8 mouse cellular contexts compared by ENCODE assay signal in the genomic region with DNA sequence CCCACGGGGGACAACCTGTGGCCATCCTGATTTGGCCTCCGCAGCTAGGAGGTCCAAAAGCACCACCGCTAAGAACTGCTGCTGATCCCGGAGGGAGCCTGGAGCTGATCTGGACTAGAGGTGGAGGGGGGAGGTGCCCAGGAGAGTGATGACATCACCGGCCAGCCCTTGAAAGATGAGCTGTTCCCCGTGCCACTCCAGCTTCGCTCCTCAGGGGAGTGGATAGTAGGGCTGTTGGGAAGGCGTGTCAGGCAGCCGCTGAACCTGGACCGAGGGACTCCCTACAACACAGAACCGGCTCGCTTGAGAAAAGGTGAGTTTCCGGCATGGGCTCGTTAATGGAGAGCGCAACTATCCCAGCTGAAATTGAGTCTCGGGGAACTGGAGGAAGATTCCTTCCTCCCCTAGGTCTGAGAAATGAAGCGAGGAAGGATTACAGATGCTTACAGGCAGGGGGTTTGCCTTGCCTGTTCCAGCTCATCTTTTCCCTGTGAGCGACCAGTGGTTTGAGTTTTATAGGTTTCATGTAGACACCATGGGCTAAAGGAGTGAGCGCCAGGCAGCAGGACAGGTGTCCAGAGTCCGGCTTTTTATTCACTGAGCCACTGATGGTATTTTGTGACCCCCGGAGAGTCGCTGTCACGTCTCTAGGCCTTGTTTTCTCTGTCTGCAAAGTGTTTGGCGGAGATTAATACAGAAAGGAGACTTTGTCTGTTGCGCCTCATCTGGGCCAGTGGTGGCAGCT. TPM values are rescaled to one million over a fixed set of nuclear protein-coding genes. Genes with fewer than 3 reads are reported as not detected.
DNase-seq lines count a peak whose midpoint lies in the region; ATAC-seq lines count a peak whose summit lies in the region.

A gene (plus strand): TSS at position 291 of the 745 bp plus-strand sequence.

- peaks cover 37% of the 10 kb centered on the region for H3K4me1 ChIP-seq in heart, embryonic 12.5 days (replicated peaks)
- peaks cover 10% of the 10 kb centered on the region; the same call in 1 of the 2 replicates for H3K4me1 ChIP-seq in midbrain, embryonic 14.5 days (ENCODE audit: control insufficient read depth, insufficient read depth, low read length)

- peak; percentile 74 for ATAC-seq in heart, embryonic 12.5 days (ENCODE audit: insufficient number of reproducible peaks, low FRiP score)
- no peak for ATAC-seq in midbrain, embryonic 14.5 days (ENCODE audit: low FRiP score, low TSS enrichment)
- no peak for ATAC-seq in activated CD4-positive, CD25-positive, alpha-beta regulatory T cell, adult 4 months

- H3K36me3 ChIP-seq in heart, embryonic 12.5 days = 0 out of 2 replicates have a peak, but pooled peaks cover 4% of the 10 kb centered on the region
- no peaks in the 10 kb centered on the region for H3K36me3 ChIP-seq in midbrain, embryonic 14.5 days (ENCODE audit: control insufficient read depth, insufficient read depth, low read length)

- peak; percentile 29 to 55 for DNase-seq in cerebellum, postnatal 25 days
- no peak for DNase-seq in cerebellum, adult 8-10 months
- peak; percentile 52 for DNase-seq in brain, adult 2 months (ENCODE audit: low read depth, low spot score)
- DNase-seq in kidney, postnatal 36 days = peak; percentile 46 to 56
- peak; percentile 55 for DNase-seq in midbrain, embryonic 14.5 days
- DNase-seq in cerebellum, adult 9-10 months = no peak

- H3K9me3 ChIP-seq in heart, embryonic 12.5 days (replicated peaks) = peaks cover 8% of the 10 kb centered on the region
- H3K9me3 ChIP-seq in midbrain, embryonic 14.5 days (ENCODE audit: control insufficient read depth, low read length) = no peaks in the 10 kb centered on the region

- H3K27me3 ChIP-seq in heart, embryonic 12.5 days (replicated peaks) = peaks cover 45% of the 10 kb centered on the region
- H3K27me3 ChIP-seq in midbrain, embryonic 14.5 days (ENCODE audit: control insufficient read depth, insufficient read depth, low read length) = peaks cover 33% of the 10 kb centered on the region

- H3K9ac ChIP-seq in heart, embryonic 12.5 days = peak within 1 kb of the TSS; percentile 67
- H3K9ac ChIP-seq in midbrain, embryonic 14.5 days (replicated peaks; ENCODE audit: low read length) = peak within 1 kb of the TSS; percentile 6; the same call in 1 of the 2 replicates

- 3% methylated on average over 25 of the region's 25 CpGs for WGBS in heart, embryonic 12.5 days
- 3% methylated on average over 25 of the region's 25 CpGs for WGBS in midbrain, embryonic 14.5 days

- peak within 1 kb of the TSS; percentile 74 for H3K4me2 ChIP-seq in heart, embryonic 12.5 days
- H3K4me2 ChIP-seq in midbrain, embryonic 14.5 days (ENCODE audit: low read length) = peak within 1 kb of the TSS; percentile 56

- H3K27ac ChIP-seq in heart, embryonic 12.5 days (ENCODE audit: poor library complexity, severe bottlenecking) = no peak within 1 kb of the TSS
- H3K27ac ChIP-seq in midbrain, embryonic 14.5 days (replicated peaks; ENCODE audit: low read depth, low read length) = no peak within 1 kb of the TSS

- peak within 1 kb of the TSS; percentile 37 for H3K4me3 ChIP-seq in heart, embryonic 12.5 days
- H3K4me3 ChIP-seq in midbrain, embryonic 14.5 days (replicated peaks; ENCODE audit: low read depth, low read length) = peak within 1 kb of the TSS; percentile 30

RNA-seq across cellular contexts. Expression of the gene that starts here (rescaled TPM):
- 1.5 and 1.6 TPM in 2 replicates for polyA plus RNA-seq in heart, embryonic 12.5 days (2016; fragmentation: Nextera tagmentation; extraction: Ambion mirVana)
- polyA plus RNA-seq in midbrain, embryonic 14.5 days (2014; fragmentation: Nextera tagmentation; extraction: Ambion mirVana) = 0.36 and 0.49 TPM in 2 replicates
- polyA plus RNA-seq in activated CD4-positive, CD25-positive, alpha-beta regulatory T cell, adult 4 months (2017; shearing (Covaris generic)) = not detected

Comparison
In these comparisons a context has a peak if more than half of its experiments do, and no peak if none do; other contexts are left out.
1. DNase-seq: peak in cerebellum, postnatal 25 days (2 of 2), brain, adult 2 months (single experiment) and kidney, postnatal 36 days (2 of 2); none in cerebellum, adult 8-10 months (single experiment) and cerebellum, adult 9-10 months (single experiment).
2. Peak in DNase-seq, H3K4me3 ChIP-seq, H3K9ac ChIP-seq and H3K4me2 ChIP-seq in midbrain, embryonic 14.5 days; RNA of the gene not detected or under 1 TPM.